Mouse (Mus musculus): ENCODE measurements around the gene Disp2. TPM values are rescaled to one million over a fixed set of nuclear protein-coding genes. Genes with fewer than 3 reads are reported as not detected.

The Disp2 gene
- polyA plus RNA-seq (2012; rRNA removed): 57.0 and 66.4 TPM in 2 replicates

DNA sequence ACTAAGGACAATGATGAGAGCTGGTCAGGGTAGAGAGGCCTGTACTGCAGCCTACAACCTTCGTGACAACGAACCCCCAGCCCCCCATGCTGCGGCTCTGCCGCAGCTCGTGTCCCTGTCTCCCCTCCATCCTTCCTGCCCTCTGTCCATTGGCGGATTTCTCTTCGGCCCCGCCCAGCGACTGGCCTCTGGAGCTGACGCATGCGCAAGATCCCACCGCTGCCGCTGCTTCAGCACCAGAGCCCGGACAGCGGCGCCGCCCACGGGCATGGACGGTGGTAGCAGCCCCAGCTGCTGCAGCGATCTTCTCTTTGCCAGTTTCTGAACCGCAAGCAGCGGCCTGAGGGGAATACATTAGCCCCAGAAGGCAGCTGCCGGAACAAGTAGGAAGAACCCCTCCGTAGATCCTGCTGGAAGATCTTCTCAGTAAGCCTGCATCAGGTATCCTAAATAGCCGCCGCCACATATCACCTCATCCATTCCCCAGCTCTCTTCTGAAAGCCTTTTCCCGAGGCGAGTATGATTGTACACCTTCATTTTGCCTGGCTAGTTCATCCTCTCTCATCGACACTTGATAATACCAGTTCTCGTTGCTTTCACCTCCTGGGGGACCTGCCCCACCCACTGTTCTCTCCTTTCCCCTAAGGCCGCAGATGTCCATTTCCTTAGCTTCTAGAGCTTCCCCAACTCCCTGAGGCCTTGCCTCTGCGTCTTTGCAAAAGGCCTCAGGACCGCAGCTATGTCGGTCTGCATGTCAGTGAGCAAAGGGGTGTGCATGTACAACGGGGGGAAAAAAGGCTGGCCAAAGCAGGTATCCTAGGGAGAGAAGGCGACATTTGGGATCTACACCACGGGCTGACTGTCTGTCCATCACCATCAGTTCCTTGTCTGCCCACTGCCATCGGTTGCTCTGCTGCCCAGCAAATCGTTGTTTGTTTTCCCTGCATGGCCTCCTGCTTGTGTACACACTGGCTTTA is at the start of gene Disp2:
TSS of gene Disp2 (plus strand) at position 216 of the 977 bp plus-strand sequence.

GRCm38 (mm10) chr2:118745232-118745884 is 34.2 kb upstream of the Disp2 start, which contains the start of gene Inafm2:
Inafm2 (plus strand) TSS chr2:118745758.

DNA sequence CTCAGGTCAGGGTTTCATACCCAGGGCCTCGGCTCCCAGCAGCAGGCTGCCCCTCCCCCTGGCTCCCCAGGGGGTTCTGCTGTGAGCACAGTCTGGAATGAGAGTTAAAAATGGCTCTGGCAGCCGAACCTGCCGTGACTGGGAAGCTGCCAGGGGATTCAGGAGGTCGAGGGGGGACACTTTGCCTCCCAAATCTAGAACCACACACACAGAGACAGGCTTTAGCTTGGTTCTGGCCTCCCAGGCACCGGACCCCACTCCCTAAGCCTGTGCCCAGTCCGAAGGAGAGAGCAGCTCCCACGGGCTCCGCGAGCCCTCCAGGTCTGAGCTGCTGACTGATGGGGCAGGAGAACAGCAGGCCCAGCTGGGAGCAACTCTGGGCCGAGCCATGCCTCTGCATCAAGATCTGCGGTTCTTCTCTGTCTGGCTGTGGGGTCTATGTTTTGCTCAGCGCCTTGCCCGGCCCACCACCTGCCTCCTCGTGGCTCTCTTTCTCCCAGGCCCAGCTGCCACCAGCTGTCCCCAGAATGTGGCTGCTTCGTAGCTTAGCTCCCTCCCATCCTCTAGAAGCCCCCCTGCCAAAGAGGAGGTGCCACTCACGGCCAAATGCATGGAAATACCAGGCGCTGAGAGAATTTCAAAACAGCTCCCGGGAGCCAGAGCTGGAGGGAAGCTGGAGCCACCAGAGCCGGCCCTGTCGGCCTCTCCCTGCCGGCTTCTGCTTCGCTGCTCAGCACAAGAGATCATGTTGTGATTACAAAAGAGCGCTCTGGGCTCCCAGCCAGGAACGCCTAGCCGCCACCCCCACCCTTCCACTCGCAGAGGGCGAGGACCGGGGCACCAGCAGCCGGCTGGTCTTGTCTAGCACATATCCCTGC is 17.4 kb upstream of the Disp2 start, which contains the start of gene Ccdc9b:
TSS of gene Ccdc9b (minus strand) at position 756 of the 878 bp plus-strand sequence.

DNA sequence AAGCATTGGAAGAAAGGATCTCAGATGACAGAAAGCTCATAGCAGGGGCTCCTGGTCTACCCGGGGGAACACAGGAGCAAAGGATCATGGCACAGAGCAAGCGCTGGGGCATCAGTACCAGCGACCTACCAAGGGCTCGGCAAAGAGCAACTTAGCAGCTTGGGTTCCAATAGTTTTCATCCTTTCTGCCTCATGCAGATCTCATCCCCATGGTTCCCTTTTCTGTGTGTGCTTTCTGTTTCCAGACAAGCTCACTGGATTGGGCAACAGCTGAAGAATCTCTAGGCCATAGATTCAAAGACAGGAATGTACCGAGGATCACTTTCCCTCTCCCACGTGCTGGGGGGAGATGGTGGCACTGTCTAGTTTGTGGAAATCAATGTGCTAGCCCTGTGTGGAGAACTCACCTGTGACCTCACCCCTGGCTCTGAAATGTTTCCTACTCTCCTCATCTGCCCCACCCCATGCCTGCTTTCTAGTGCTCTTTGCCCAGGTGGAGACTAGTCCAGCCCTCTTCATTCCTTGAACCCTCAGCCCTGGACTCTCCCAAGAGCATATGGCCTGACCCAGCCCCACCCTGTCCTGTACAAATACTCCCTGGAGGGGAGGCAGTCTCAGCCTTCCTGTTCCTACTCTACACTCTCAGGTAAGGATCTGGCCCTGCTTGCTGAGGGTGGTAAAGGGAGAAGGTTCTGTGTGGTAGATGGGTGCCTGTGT is 7.2 kb upstream of the Disp2 start, which contains the start of gene Phgr1:
TSS of gene Phgr1 (plus strand) at position 612 of the 717 bp plus-strand sequence.

GRCm38 (mm10) chr2:118813981-118814836 is 34.7 kb downstream of the Disp2 start, which contains the start of gene Knstrn:
Knstrn (plus strand) TSS chr2:118814003.

Other genes starting within 250 kb of the Disp2 start
- gene Bmf, start 230.0 kb upstream of the Disp2 start, polyA plus RNA-seq (2012; rRNA removed): 9.2 and 12.2 TPM in 2 replicates
- 28.7 and 38.9 TPM in 2 replicates for gene Bub1b, start 181.5 kb upstream of the Disp2 start, polyA plus RNA-seq (2012; rRNA removed)
- 20.2 and 22.6 TPM in 2 replicates for gene Pak6, start 116.4 kb upstream of the Disp2 start, polyA plus RNA-seq (2012; rRNA removed)
- gene Ankrd63, start 75.8 kb upstream of the Disp2 start, polyA plus RNA-seq (2012; rRNA removed): 0.23 and 0.36 TPM in 2 replicates
- gene Plcb2, start 51.3 kb upstream of the Disp2 start, polyA plus RNA-seq (2012; rRNA removed): 1.0 and 1.4 TPM in 2 replicates
- 9.9 and 11.5 TPM in 2 replicates for gene Inafm2, start 34.0 kb upstream of the Disp2 start, polyA plus RNA-seq (2012; rRNA removed)
- gene Ccdc9b, start 17.1 kb upstream of the Disp2 start, polyA plus RNA-seq (2012; rRNA removed): 2.5 and 2.9 TPM in 2 replicates
- gene Phgr1, start 7.0 kb upstream of the Disp2 start, polyA plus RNA-seq (2012; rRNA removed): 0.12 TPM in 1 of 2 replicates, not detected in the other
- 40.0 and 55.7 TPM in 2 replicates for gene Knstrn, start 34.3 kb downstream of the Disp2 start, polyA plus RNA-seq (2012; rRNA removed)
- 71.5 and 74.5 TPM in 2 replicates for gene Ivd, start 82.2 kb downstream of the Disp2 start, polyA plus RNA-seq (2012; rRNA removed)
- gene Bahd1, start 120.7 kb downstream of the Disp2 start, polyA plus RNA-seq (2012; rRNA removed): 18.6 and 21.1 TPM in 2 replicates
- gene Chst14, start 146.8 kb downstream of the Disp2 start, polyA plus RNA-seq (2012; rRNA removed): 9.7 and 18.0 TPM in 2 replicates
- 22.3 and 22.7 TPM in 2 replicates for gene Ccdc32, start 249.7 kb downstream of the Disp2 start, polyA plus RNA-seq (2012; rRNA removed)